Mouse (Mus musculus) splenic B cell, adult 2 months (primary cell): ENCODE results near the gene Nr1i3.

ENCODE experiments used
- DNase-seq: peaks from one replicate; pipeline ENCODE4 v3.0.0-alpha.2; 2011; ENCODE audit warnings: low read depth, low spot score
- H3K27me3 ChIP-seq: 2 replicates; pipeline ENCODE4 v1.6.1; 2012; ENCODE audit warnings: mild to moderate bottlenecking, low read length, moderate library complexity, mixed read lengths; ENCODE audit not compliant: control insufficient read depth, poor library complexity, insufficient read depth, severe bottlenecking
- H3K36me3 ChIP-seq: 2 replicates; pipeline ENCODE4 v1.6.1; 2012; ENCODE audit warnings: mild to moderate bottlenecking, low read length, moderate library complexity, mixed read lengths; ENCODE audit not compliant: control insufficient read depth, poor library complexity, insufficient read depth, severe bottlenecking

Nr1i3 gene

DNA sequence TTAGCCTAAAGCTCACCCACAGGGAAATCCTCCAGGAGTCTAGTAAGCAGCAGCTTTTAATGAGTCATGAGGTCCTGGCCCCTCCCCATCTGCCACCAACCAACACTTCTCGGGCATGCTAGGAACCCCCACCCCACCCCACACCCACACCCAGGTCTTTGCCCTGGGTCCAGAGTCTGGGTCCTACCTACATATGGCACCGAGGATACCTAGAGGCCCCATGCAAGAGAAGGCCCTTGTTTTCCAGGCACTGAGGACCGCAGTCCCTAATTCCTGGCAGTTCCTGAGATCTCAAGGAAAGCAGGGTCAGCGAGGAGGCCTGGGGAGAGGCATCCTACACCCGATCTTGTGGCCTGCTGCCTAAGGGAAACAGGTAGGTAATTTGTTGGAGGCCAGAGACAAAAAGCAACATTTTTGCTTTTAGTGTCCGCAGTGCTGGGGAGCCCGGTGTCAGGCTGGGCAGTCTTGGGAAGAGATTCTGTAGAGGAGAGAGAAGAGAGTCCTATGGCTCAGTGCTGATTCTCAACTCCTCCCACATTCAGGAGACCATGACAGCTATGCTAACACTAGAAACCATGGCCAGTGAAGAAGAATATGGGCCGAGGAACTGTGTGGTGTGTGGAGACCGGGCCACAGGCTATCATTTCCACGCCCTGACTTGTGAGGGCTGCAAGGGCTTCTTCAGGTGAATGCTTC lies at the start of gene Nr1i3:
TSS of gene Nr1i3 (plus strand) at position 170 of the 696 bp plus-strand sequence.
- no peak for DNase-seq
- Histone ChIP-seq H3K27me3 (no peaks in the 10 kb centered on the region), H3K36me3 (no peaks in the 10 kb centered on the region)

DNA sequence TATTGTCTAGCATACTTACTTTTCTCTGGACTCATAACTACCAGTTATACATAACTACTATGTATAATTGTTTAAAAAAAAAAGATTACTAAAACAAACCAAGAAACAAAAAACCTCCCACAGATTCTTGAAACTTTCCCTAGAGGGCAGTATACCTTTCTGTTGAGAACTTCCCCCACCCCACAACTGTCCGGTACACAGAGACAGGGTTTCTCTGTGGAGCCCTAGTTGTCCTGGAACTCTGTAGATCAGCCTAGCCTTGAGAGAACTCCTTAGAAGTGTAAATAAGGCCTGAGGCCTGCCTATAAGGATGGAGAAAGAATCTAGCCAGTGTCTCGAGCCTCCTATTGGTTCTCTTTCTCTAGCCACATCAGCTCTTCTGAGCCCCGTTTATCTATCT lies 49.5 kb upstream of the Nr1i3 start:
- no peaks in the 10 kb centered on the region for H3K36me3 ChIP-seq
- peak; percentile 35 for DNase-seq

DNA sequence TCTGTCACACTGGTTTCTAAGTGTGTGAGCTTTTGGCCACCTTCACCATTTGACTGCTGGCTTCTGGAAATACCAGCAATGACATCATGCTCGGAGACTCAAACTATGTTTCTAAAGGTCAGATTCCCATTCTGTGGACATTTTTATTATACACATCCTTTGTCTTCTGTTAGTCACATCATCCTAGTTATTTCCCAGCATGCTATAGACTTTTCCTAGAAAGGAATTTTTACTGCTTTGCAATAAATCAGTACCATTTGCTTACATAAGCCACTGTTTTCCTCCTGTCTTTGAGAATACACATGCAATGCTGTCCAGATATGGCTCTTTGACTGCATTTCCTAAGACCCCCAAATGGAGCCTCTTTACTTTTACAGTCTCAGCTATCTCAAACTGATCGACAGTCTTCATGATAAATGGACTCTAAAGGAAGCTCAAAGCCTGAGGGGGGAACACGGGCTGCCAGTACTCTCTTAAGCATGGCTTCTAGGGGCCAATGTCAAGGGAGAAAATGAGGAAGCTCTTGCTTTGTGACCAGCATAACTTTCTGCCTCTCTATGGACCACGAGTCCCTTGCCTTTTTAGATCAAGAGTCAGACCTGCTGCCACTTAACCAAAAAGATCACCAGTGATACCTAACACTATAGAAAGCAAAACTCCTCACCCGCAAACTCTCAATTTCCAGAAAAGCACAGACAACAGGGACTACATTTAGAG lies 48.0 kb upstream of the Nr1i3 start:
- Histone ChIP-seq H3K36me3 (no peaks in the 10 kb centered on the region), H3K27me3 (peaks cover 1% of the 10 kb centered on the region; the same call in 1 of the 2 replicates)
- no peak for DNase-seq

More for the DNA sequence above, 49.5 kb upstream of the Nr1i3 start:
- peaks cover 1% of the 10 kb centered on the region; the same call in 1 of the 2 replicates for H3K27me3 ChIP-seq

GRCm38 (mm10) chr1:171168906-171169305 lies 44.9 kb upstream of the Nr1i3 start:
- Histone ChIP-seq H3K36me3 (no peaks in the 10 kb centered on the region), H3K27me3 (peaks cover 1% of the 10 kb centered on the region; the same call in 1 of the 2 replicates)
- no peak for DNase-seq

DNA sequence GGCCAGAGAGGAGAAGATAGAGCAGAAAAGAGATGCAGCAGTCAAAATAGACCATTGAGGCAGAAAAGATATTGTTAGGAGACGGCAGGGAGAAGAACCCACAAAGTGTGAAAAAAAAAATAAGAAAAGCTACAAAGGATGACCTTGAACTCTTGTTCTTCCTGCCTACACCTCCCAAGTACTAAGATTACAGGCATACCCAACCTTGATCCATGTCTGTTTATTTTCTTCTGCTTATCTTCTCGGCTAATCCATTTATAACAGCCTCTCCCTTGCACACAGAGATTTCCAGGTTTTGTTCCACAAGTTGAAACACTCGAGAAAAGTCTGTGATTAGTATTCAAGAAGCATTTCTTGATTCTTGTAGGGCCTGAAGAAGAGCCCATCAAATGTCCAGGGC lies 43.9 kb upstream of the Nr1i3 start:
- Histone ChIP-seq H3K27me3 (peaks cover 1% of the 10 kb centered on the region; the same call in 1 of the 2 replicates), H3K36me3 (no peaks in the 10 kb centered on the region)
- no peak for DNase-seq

GRCm38 (mm10) chr1:171171138-171171537 lies 42.6 kb upstream of the Nr1i3 start:
- Histone ChIP-seq H3K36me3 (no peaks in the 10 kb centered on the region), H3K27me3 (no peaks in the 10 kb centered on the region)
- no peak for DNase-seq

DNA sequence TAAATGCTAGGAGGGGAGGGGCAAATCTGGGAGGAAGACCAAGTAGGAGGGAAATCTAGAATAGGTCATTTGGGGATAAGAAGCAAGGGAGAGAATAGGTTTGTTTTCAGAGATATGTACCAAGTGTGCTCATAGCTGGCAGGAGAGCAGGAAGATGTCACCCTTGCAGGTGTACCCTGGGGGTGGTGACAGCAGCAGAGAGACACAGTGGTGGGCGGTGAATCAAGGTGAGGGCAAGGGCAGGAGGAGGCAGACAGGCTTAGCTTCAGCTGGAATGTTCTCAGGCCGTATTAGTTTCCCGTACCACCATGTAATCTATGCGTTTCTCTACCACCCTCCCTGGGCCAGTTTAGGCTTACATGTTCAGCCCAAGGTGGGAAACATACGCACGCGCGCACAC lies 41.0 kb upstream of the Nr1i3 start:
- Histone ChIP-seq H3K36me3 (no peaks in the 10 kb centered on the region), H3K27me3 (no peaks in the 10 kb centered on the region)
- DNase-seq = no peak

GRCm38 (mm10) chr1:171179487-171180171 lies 34.1 kb upstream of the Nr1i3 start:
- Histone ChIP-seq H3K36me3 (no peaks in the 10 kb centered on the region), H3K27me3 (no peaks in the 10 kb centered on the region)
- no peak for DNase-seq

GRCm38 (mm10) chr1:171183025-171183424 lies 30.7 kb upstream of the Nr1i3 start:
- DNase-seq = no peak
- no peaks in the 10 kb centered on the region for H3K27me3 ChIP-seq
- H3K36me3 ChIP-seq = no peaks in the 10 kb centered on the region

DNA sequence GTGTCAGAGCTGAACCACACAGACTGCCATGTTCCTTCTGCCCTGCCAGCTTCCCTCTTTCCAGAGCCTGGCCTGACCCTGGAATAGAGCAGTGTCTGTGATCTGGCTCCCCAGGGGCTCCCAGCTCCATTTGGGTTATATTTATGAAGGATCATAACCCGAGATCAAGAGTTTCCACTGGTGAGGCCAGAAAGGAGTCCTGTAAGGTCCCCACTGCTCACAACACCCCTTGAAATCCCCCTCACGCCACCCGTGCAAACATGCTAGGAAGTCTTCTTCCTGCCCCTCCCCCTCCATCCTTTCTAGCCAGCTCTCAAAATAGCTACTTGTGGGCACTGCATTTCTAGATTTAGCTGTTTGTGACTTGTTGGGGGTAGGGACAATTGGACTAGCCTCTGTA lies 30.1 kb upstream of the Nr1i3 start:
- no peak for DNase-seq
- no peaks in the 10 kb centered on the region for H3K27me3 ChIP-seq
- H3K36me3 ChIP-seq = no peaks in the 10 kb centered on the region

GRCm38 (mm10) chr1:171184314-171184713 lies 29.5 kb upstream of the Nr1i3 start:
- Histone ChIP-seq H3K36me3 (no peaks in the 10 kb centered on the region), H3K27me3 (no peaks in the 10 kb centered on the region)
- peak; percentile 72 for DNase-seq

GRCm38 (mm10) chr1:171185655-171186054 lies 28.1 kb upstream of the Nr1i3 start:
- Histone ChIP-seq H3K27me3 (no peaks in the 10 kb centered on the region), H3K36me3 (no peaks in the 10 kb centered on the region)
- no peak for DNase-seq

DNA sequence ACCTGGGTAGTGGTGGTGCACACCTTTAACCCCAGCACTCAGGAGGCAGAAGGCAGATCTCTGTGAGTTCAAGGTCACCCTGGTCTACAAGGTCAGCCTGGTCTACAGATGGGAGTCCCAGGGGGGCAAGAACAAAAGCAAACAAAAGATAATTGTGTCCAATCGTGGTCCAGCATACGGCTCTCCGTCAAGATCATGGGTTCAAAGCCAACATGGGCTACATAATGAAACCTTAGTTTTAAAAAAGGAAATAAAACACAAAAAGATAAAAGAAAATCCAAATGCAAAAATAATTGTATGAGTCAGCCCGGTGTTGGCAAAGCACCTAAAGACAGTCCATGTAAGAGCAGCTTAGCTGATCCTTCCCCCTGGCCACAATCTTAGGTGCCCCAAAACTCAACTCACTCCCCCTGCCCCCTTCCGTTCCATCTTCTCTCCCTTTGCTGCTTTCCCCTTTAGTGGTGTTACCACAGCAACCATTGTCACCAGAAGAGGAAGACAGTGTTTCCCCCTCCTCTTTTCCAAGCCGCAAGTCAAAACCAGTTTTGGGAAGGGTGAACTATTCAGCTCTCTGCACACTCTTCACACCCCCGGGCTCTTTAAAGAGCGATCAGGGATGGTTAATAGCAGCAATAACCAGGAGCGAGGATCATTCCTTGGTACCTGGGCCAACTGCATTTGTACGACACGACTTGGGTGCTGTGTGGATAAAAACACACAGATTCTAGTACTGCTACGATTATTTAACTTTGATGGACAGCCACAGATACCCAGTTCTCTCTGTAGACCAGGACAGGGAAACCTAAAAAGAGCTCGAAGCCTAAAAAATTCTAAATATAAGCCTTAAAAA lies 25.7 kb upstream of the Nr1i3 start:
- no peak for DNase-seq
- H3K27me3 ChIP-seq = no peaks in the 10 kb centered on the region

GRCm38 (mm10) chr1:171189046-171189445 lies 24.7 kb upstream of the Nr1i3 start:
- Histone ChIP-seq H3K36me3 (no peaks in the 10 kb centered on the region), H3K27me3 (no peaks in the 10 kb centered on the region)
- DNase-seq = no peak

More for the DNA sequence above, 25.7 kb upstream of the Nr1i3 start:
- H3K36me3 ChIP-seq = no peaks in the 10 kb centered on the region
